Mouse (Mus musculus): ENCODE measurements at regions not wholly inside any gene's neighbourhood (a gene's known extent, or its start where the extent isn't known, plus 50 kb on each side); places are given as distances from the start of the nearest gene placed in this dataset.

DNA sequence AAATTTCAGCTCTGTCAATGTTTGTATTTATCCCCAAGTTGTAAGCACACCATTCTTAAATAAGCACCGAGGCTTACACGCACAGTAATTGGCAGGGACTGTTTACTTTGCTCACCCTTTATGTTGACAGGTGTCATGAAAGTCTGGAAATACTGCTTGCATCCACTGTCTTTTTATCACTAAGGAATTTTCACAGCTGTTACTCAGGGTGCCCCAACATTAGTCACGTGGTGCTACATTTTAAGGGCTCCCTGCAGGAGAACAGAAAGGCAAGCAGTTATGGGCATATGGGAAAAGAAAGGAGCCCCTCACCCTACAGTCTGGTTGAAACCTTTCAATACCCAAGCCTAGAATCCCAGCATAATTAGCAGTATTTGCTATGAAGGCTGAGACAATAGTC lies 304.7 kb downstream of the Tle4 start:
- no peak for ATAC-seq (replicated peaks; ENCODE audit: low FRiP score)
- Histone ChIP-seq H3K27me3 (ENCODE audit: control insufficient read depth, insufficient read depth, low read length) (no peaks in the 10 kb centered on the region), H3K36me3 (ENCODE audit: control insufficient read depth, insufficient read depth, low read length) (no peaks in the 10 kb centered on the region), H3K27ac (ENCODE audit: low read depth, low read length) (no peak overlapping the region), H3K4me1 (replicated peaks; ENCODE audit: control insufficient read depth, insufficient read depth, low read length) (no peaks in the 10 kb centered on the region), H3K9me3 (ENCODE audit: control insufficient read depth, low read length) (no peaks in the 10 kb centered on the region), H3K9ac (ENCODE audit: low read length) (no peak overlapping the region), H3K4me2 (ENCODE audit: low read depth, low read length, severe bottlenecking) (no peak overlapping the region), H3K4me3 (ENCODE audit: low read depth, low read length) (no peak overlapping the region)
- no peak for DNase-seq (ENCODE audit: low spot score)
- WGBS, result 75% methylated on average over 3 of the region's 3 CpGs

DNA sequence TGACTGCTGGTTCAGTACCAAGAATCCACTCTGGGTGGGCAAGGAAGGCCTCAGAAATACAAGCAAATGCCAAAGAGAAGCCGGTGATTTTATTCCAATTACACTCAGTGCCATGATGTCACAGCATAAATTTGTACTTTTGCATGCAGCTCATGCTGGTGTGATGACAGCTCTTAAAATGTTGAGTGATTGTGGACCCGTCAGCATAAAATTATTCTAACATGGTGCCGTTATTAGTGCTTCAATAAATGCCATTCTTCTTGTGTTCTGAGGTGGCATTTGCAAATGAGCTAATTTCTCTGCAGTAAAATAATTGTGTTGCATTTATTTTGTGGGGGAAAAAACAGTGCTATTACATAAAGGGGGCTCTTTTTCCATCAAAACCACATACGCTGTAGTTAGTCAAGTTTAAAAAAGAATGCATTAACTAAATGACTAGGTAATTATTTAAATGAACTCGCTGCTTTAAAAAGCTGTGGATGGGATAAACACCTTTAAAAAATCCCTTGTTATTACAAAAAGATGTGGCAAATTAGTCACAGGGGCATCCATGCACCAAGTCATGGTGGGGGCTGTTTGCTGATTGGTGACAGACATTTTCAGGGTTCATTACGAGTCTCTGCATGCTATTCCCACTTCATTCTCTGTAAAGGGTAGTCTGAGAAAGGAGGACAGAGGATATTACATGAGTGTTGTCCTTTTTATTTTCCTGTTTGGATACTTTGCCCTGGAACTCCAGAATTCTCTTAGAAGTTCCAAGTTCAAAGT lies 296.5 kb downstream of the Tle4 start:
- Histone ChIP-seq H3K9ac (ENCODE audit: low read length) (no peak overlapping the region), H3K27ac (ENCODE audit: low read depth, low read length) (no peak overlapping the region), H3K4me1 (replicated peaks; ENCODE audit: control insufficient read depth, insufficient read depth, low read length) (no peaks in the 10 kb centered on the region), H3K4me3 (ENCODE audit: low read depth, low read length) (no peak overlapping the region), H3K27me3 (ENCODE audit: control insufficient read depth, insufficient read depth, low read length) (no peaks in the 10 kb centered on the region), H3K36me3 (ENCODE audit: control insufficient read depth, insufficient read depth, low read length) (no peaks in the 10 kb centered on the region), H3K4me2 (ENCODE audit: low read depth, low read length, severe bottlenecking) (no peak overlapping the region), H3K9me3 (ENCODE audit: control insufficient read depth, low read length) (no peaks in the 10 kb centered on the region)
- DNase-seq (ENCODE audit: low spot score), result no peak
- WGBS, result 66% methylated on average over 6 of the region's 6 CpGs
- no peak for ATAC-seq (replicated peaks; ENCODE audit: low FRiP score)

DNA sequence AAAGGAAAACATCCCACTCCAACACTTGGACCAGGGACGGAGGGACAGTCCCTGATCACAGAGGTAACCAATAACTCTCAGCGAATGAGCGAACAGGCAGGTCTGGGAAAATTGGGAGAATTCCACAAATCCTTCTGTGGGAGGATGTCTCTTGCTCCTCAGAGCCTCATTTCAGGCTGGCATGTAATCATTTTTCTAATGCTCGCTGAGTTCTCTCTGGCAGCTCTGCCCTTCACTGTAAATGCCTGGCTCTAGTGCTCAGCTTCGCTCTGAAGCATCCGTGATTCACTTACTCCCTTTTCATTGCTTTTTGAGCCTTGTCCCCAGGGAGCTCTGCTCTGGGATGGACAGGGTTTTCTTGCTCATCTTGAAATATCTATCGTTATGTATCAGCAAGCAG lies 283.6 kb downstream of the Tle4 start:
- WGBS, result 73% methylated on average over 7 of the region's 7 CpGs
- ATAC-seq (replicated peaks; ENCODE audit: low FRiP score), result no peak
- no peak overlapping the region for H3K9ac ChIP-seq (ENCODE audit: low read length)
- no peak overlapping the region for H3K4me2 ChIP-seq (ENCODE audit: low read depth, low read length, severe bottlenecking)
- H3K4me1 ChIP-seq (replicated peaks; ENCODE audit: control insufficient read depth, insufficient read depth, low read length), result no peaks in the 10 kb centered on the region
- no peaks in the 10 kb centered on the region for H3K9me3 ChIP-seq (ENCODE audit: control insufficient read depth, low read length)
- no peak for DNase-seq (ENCODE audit: low spot score)
- H3K4me3 ChIP-seq (ENCODE audit: low read depth, low read length), result no peak overlapping the region
- H3K36me3 ChIP-seq (ENCODE audit: control insufficient read depth, insufficient read depth, low read length), result no peaks in the 10 kb centered on the region
- H3K27ac ChIP-seq (ENCODE audit: low read depth, low read length), result no peak overlapping the region
- no peaks in the 10 kb centered on the region for H3K27me3 ChIP-seq (ENCODE audit: control insufficient read depth, insufficient read depth, low read length)

DNA sequence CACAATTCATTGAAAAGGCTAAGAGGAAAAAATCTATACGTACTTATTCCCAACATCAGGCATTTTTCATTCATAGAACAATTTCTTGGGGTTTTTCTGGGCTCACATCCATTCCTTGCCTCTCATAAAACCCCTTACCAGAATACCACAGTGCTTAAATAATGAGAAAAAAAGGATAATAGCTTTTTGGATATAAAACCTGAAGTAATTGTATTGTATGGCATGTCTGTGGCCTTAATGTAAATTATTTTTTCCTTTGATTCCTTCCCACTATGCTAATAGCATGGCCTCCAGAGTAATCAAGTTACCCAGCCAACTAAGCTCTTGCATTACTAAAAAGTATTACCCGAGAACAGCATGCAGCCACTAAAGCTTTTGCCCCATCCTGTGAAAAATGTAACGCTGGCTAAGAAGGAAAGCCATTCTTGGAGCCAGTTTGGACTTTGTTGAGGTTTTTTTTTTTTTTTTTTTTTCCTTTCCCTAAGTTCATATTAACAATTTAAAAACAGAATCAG lies 278.1 kb downstream of the Tle4 start:
- WGBS, result 60% methylated on average over 3 of the region's 3 CpGs
- no peak for DNase-seq (ENCODE audit: low spot score)
- no peak for ATAC-seq (replicated peaks; ENCODE audit: low FRiP score)

DNA sequence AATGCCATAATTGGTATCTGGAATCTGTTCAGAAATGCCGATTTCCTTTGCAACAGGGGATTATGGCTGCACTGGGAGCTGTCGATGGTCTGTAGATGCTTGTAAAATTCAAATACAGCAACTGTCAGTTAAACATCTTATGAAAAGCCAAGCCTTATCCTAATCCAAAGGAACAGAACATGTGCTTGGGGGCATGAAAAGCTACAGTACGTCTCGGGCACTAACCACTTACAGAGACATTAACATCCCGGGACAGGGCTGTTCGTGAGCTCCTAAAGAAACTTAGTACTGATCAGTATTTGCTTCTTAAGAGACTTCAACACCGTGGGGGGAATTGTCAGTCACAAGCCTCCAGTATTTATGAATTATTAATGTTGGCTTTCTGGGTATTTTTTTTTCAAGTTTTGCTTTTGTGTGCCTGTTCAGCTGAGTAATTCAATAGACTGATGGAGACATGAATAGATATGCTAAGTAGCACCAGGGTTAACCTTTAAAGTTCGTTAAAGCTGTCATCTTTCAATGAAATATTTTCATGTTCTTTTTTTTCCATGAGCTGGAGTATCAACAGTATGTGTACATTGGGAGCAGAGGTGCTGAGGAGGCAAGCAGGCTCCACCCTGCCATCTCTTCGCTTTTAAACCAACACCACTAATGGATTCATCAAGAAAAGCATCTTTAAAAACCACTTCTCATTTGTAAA lies 272.3 kb downstream of the Tle4 start:
- no peaks in the 10 kb centered on the region for H3K36me3 ChIP-seq (ENCODE audit: control insufficient read depth, insufficient read depth, low read length)
- H3K9ac ChIP-seq (ENCODE audit: low read length), result no peak overlapping the region
- WGBS, result 53% methylated on average over 9 of the region's 9 CpGs
- no peak overlapping the region for H3K4me3 ChIP-seq (ENCODE audit: low read depth, low read length)
- no peak for DNase-seq (ENCODE audit: low spot score)
- no peaks in the 10 kb centered on the region for H3K9me3 ChIP-seq (ENCODE audit: control insufficient read depth, low read length)
- H3K4me1 ChIP-seq (replicated peaks; ENCODE audit: control insufficient read depth, insufficient read depth, low read length), result no peaks in the 10 kb centered on the region
- no peak overlapping the region for H3K4me2 ChIP-seq (ENCODE audit: low read depth, low read length, severe bottlenecking)
- ATAC-seq (replicated peaks; ENCODE audit: low FRiP score), result no peak
- no peak overlapping the region for H3K27ac ChIP-seq (ENCODE audit: low read depth, low read length)
- no peaks in the 10 kb centered on the region for H3K27me3 ChIP-seq (ENCODE audit: control insufficient read depth, insufficient read depth, low read length)

More for the DNA sequence above, 278.1 kb downstream of the Tle4 start:
- Histone ChIP-seq H3K27me3 (ENCODE audit: control insufficient read depth, insufficient read depth, low read length) (no peaks in the 10 kb centered on the region), H3K36me3 (ENCODE audit: control insufficient read depth, insufficient read depth, low read length) (no peaks in the 10 kb centered on the region), H3K4me2 (ENCODE audit: low read depth, low read length, severe bottlenecking) (no peak overlapping the region), H3K27ac (ENCODE audit: low read depth, low read length) (no peak overlapping the region), H3K4me1 (replicated peaks; ENCODE audit: control insufficient read depth, insufficient read depth, low read length) (no peaks in the 10 kb centered on the region), H3K9me3 (ENCODE audit: control insufficient read depth, low read length) (no peaks in the 10 kb centered on the region), H3K4me3 (ENCODE audit: low read depth, low read length) (no peak overlapping the region), H3K9ac (ENCODE audit: low read length) (no peak overlapping the region)

DNA sequence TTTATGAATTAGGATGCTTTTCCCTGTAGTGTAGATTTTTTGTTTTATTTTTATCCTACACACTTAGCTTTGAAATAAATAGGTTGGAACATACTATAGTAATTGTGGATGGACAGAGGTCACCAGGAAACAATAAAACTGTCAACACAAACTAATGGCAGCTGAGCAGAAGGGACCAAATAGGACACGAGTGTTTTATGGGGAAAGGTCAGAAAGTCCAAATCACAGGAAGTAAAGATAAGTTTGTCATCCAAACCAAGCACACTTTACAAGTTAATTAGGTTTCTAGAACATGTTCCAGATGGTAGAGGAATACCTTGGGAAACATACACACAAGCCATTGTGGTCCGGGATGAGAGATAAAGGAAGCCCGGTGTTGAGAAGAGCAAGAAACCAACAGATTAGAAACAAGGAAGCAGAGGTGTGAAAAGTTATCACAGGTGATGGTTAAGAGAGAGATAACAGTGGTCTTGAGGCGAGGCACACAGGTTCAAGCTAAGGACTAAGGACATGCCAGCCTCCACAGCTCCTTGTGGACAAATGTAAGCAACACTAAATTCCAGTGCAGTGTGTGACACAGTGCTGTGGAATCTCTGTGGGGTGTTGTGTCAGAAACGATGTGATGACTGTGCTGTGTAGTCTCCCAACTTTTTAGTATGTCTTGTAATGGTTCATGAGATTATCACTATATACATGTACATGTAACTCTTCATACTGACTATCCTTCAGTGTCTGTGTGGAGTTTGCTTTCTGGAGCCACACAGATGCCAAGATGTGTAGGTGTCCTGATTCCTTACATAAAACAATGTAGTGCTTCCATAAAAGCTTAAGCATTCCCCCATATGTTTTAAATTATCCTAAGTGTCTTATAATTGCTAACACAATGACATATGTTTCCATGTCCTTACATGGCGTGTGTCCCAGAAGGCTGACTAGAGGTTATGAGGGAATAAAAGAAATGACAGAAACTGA lies 264.5 kb downstream of the Tle4 start:
- Histone ChIP-seq H3K4me2 (ENCODE audit: low read depth, low read length, severe bottlenecking) (no peak overlapping the region), H3K4me3 (ENCODE audit: low read depth, low read length) (no peak overlapping the region), H3K27ac (ENCODE audit: low read depth, low read length) (no peak overlapping the region), H3K27me3 (ENCODE audit: control insufficient read depth, insufficient read depth, low read length) (no peaks in the 10 kb centered on the region), H3K9ac (ENCODE audit: low read length) (no peak overlapping the region), H3K36me3 (ENCODE audit: control insufficient read depth, insufficient read depth, low read length) (no peaks in the 10 kb centered on the region), H3K4me1 (replicated peaks; ENCODE audit: control insufficient read depth, insufficient read depth, low read length) (no peaks in the 10 kb centered on the region), H3K9me3 (ENCODE audit: control insufficient read depth, low read length) (no peaks in the 10 kb centered on the region)
- 73% methylated on average over 6 of the region's 6 CpGs for WGBS
- no peak for DNase-seq (ENCODE audit: low spot score)
- no peak for ATAC-seq (replicated peaks; ENCODE audit: low FRiP score)

DNA sequence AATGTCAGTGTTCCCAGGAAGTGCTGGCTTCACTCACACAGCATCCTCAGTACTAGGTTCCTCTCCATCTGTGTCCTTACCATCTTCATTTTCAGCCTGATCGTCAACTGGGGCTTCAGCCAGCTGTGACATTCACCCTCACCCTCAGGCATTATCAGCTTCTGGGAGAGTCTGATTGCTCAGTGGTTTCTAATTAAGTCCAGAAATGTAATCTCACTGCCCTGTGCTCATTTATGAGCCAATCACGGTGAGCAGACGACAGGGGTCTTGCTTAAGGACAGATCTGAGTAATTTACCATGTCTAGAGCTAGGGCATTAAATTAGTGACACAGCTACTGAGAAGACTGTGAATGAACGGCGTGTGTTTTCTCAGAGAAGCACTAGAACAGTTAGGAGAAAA lies 260.8 kb downstream of the Tle4 start:
- 56% methylated on average over 5 of the region's 5 CpGs for WGBS
- H3K9ac ChIP-seq (ENCODE audit: low read length), result no peak overlapping the region
- H3K9me3 ChIP-seq (ENCODE audit: control insufficient read depth, low read length), result no peaks in the 10 kb centered on the region
- no peaks in the 10 kb centered on the region for H3K36me3 ChIP-seq (ENCODE audit: control insufficient read depth, insufficient read depth, low read length)
- ATAC-seq (replicated peaks; ENCODE audit: low FRiP score), result no peak
- H3K4me3 ChIP-seq (ENCODE audit: low read depth, low read length), result no peak overlapping the region
- H3K27ac ChIP-seq (ENCODE audit: low read depth, low read length), result no peak overlapping the region
- H3K4me2 ChIP-seq (ENCODE audit: low read depth, low read length, severe bottlenecking), result no peak overlapping the region
- DNase-seq (ENCODE audit: low spot score), result no peak
- H3K27me3 ChIP-seq (ENCODE audit: control insufficient read depth, insufficient read depth, low read length), result no peaks in the 10 kb centered on the region
- no peaks in the 10 kb centered on the region for H3K4me1 ChIP-seq (replicated peaks; ENCODE audit: control insufficient read depth, insufficient read depth, low read length)

DNA sequence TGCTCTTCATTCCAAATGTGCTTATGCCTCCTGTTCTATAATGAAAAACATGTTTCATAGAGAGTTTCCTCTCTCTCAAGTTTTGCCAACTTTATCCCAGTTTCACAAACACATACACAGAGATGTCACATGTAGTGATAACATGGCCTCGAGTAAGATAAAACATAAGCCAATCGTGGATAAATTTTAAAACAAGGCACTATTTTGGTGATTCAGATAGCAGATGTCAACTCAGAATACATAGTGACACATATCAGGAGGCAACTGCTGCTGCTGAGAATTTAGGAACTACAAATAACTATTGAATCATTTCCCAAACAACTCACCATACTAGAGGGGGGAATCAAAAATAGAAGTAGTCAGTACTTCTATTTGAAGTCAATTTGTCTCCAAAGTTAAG lies 257.1 kb downstream of the Tle4 start:
- Histone ChIP-seq H3K4me2 (ENCODE audit: low read depth, low read length, severe bottlenecking) (no peak overlapping the region), H3K36me3 (ENCODE audit: control insufficient read depth, insufficient read depth, low read length) (no peaks in the 10 kb centered on the region), H3K27me3 (ENCODE audit: control insufficient read depth, insufficient read depth, low read length) (no peaks in the 10 kb centered on the region), H3K9me3 (ENCODE audit: control insufficient read depth, low read length) (no peaks in the 10 kb centered on the region), H3K9ac (ENCODE audit: low read length) (no peak overlapping the region), H3K4me1 (replicated peaks; ENCODE audit: control insufficient read depth, insufficient read depth, low read length) (no peaks in the 10 kb centered on the region), H3K4me3 (ENCODE audit: low read depth, low read length) (no peak overlapping the region), H3K27ac (ENCODE audit: low read depth, low read length) (no peak overlapping the region)
- ATAC-seq (replicated peaks; ENCODE audit: low FRiP score) (no peak), DNase-seq (ENCODE audit: low spot score) (no peak)
- WGBS, result 89% methylated on average over 2 of the region's 2 CpGs
